Mouse (Mus musculus) bone marrow macrophage, adult 2 months (primary cell): ENCODE data around the gene Dpp8.

Experiments used
- CTCF ChIP-seq: IDR thresholded peaks from 2 replicates; pipeline ENCODE4 v1.5.1; 2012; ENCODE audit warnings: low read depth, mild to moderate bottlenecking, low read length, moderate library complexity
- POLR2A ChIP-seq: IDR thresholded peaks from 2 replicates; pipeline ENCODE4 v1.6.1; 2012; ENCODE audit warnings: mild to moderate bottlenecking, low read depth, low read length, borderline replicate concordance

GRCm38 (mm10) chr9:65074855-65075493 is 42.8 kb downstream of the Dpp8 start:
- TF ChIP-seq CTCF (no peak), POLR2A (no peak)
